Mouse (Mus musculus) heart, postnatal 0 days (tissue): Measurements from ENCODE around the gene Pard3. TPM values are rescaled to one million over a fixed set of nuclear protein-coding genes. Genes with fewer than 3 reads are reported as not detected.

Experiments used
- ATAC-seq: fragments of 200-750 bp; cut with Nextera tagmentation; 2 replicates; pipeline ENCODE4 v1.8.0; 2017; ENCODE audit warnings: low read depth, moderate number of reproducible peaks, moderate library complexity; ENCODE audit not compliant: insufficient read depth
- DNase-seq: peaks from one replicate; pipeline ENCODE4 v3.0.0-alpha.2; 2016; ENCODE audit warnings: low spot score
- H3K27ac ChIP-seq: fragments of 300-500 bp; sonication (generic); 2 replicates; pipeline ENCODE4 v1.5.1; 2014; ENCODE audit warnings: low read depth, mild to moderate bottlenecking
- H3K27me3 ChIP-seq: fragments of 300-500 bp; sonication (generic); 2 replicates; pipeline ENCODE4 v1.6.1; 2014; ENCODE audit warnings: low read length, mixed read lengths; ENCODE audit not compliant: control insufficient read depth, insufficient read depth
- H3K36me3 ChIP-seq: fragments of 300-500 bp; sonication (generic); replicated peaks from 2 replicates; pipeline ENCODE4 v1.6.1; 2014; ENCODE audit warnings: low read length, mixed read lengths; ENCODE audit not compliant: control insufficient read depth, insufficient read depth
- H3K4me1 ChIP-seq: fragments of 300-500 bp; sonication (generic); 2 replicates; pipeline ENCODE4 v1.6.1; 2014; ENCODE audit warnings: antibody characterized with exemption; ENCODE audit not compliant: control insufficient read depth, insufficient read depth
- H3K4me2 ChIP-seq: fragments of 300-500 bp; sonication (generic); 2 replicates; pipeline ENCODE4 v1.6.1; 2014; ENCODE audit warnings: low read depth, mild to moderate bottlenecking, low read length, moderate library complexity
- H3K4me3 ChIP-seq: fragments of 300-500 bp; sonication (generic); 2 replicates; pipeline ENCODE4 v1.5.1; 2014; ENCODE audit warnings: low read depth, low read length
- H3K9ac ChIP-seq: fragments of 300-500 bp; sonication (generic); replicated peaks from 2 replicates; pipeline ENCODE4 v1.6.1; 2014; ENCODE audit warnings: low read depth, low read length, mixed read lengths
- H3K9me3 ChIP-seq: fragments of 300-500 bp; sonication (generic); replicated peaks from 2 replicates; pipeline ENCODE4 v1.6.1; 2016; ENCODE audit warnings: low read length; ENCODE audit not compliant: control insufficient read depth
- CTCF ChIP-seq: IDR thresholded peaks from 2 replicates; pipeline ENCODE4 v1.5.1; 2016; ENCODE audit warnings: antibody characterized with exemption, control low read depth, low read depth
- EP300 ChIP-seq: IDR thresholded peaks from 2 replicates; pipeline ENCODE4 v1.6.1; 2016; ENCODE audit warnings: antibody characterized with exemption, low read depth
- WGBS: fragments of 180-500 bp; shearing (Covaris S2); extraction: QIAGEN DNeasy Blood & Tissue Kit; methylation state at CpG from one replicate; pipeline ENCODE4 v1.1.7; 2014; 5-methylcytosine and 5-hydroxymethylcytosine counted together
- polyA plus RNA-seq: library from polyadenylated mRNA; unstranded; fragments of >200 nt; fragmentation: Nextera tagmentation; extraction: Ambion mirVana; gene quantifications from 2 replicates; pipeline ENCODE4 v1.2.1, GENCODE M21; 2015
- total RNA-seq: library from RNA; depleted of rRNA; stranded (reverse); fragments of >200 nt; gene quantifications from 2 replicates; pipeline ENCODE4 v1.2.3, GENCODE M21; 2014; ENCODE audit warnings: low replicate concordance

The Pard3 gene
- total and polyA plus RNA-seq, 2 experiments from 2014 or later: 9.2 to 13.8 TPM

GRCm38 (mm10) chr8:127226996-127227395 lies 163.3 kb downstream of the Pard3 start:
- no peak overlapping the region for H3K4me3 ChIP-seq
- H3K9ac ChIP-seq: no peak overlapping the region
- DNase-seq (peak; percentile 37), ATAC-seq (no peak)
- H3K27me3 ChIP-seq: no peaks in the 10 kb centered on the region
- no peak overlapping the region for H3K27ac ChIP-seq
- H3K9me3 ChIP-seq: no peaks in the 10 kb centered on the region
- WGBS: 8% methylated on average over 1 of the region's 1 CpGs
- TF ChIP-seq EP300 (no peak), CTCF (no peak)
- H3K4me2 ChIP-seq: peak overlapping the region; percentile 9; the same call in 1 of the 2 replicates
- peaks cover 15% of the 10 kb centered on the region for H3K4me1 ChIP-seq
- no peaks in the 10 kb centered on the region for H3K36me3 ChIP-seq

DNA sequence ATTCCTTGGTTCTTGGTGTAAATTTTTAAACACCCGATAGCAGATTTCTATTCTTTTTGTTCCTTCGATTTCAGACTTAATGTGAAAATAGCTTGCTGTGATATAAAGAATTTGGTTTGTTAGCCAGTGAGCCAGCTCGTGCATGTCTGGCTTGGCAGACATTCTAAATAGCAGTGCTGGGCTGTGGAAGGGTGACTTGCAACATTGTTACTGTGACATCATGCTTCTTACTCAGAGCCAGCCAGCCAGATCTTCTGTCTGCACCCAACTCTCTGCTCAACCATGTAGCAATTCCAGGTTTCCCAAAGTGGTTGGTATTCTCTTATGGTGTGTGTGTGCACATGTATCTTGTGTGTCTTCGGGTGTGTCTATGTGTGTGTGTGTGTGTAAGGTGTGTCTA lies 163.7 kb downstream of the Pard3 start:
- Histone ChIP-seq H3K9ac (no peak overlapping the region), H3K27ac (no peak overlapping the region), H3K4me3 (no peak overlapping the region), H3K36me3 (no peaks in the 10 kb centered on the region), H3K4me1 (peaks cover 15% of the 10 kb centered on the region), H3K9me3 (no peaks in the 10 kb centered on the region), H3K4me2 (peak overlapping the region; percentile 9; the same call in 1 of the 2 replicates), H3K27me3 (no peaks in the 10 kb centered on the region)
- WGBS: 50% methylated on average over 4 of the region's 4 CpGs
- DNase-seq (peak; percentile 70), ATAC-seq (peak; percentile 84)
- TF ChIP-seq CTCF: no peak
- TF ChIP-seq EP300: no peak

- H3K4me3 ChIP-seq: no peak overlapping the region
- H3K9ac ChIP-seq: no peak overlapping the region
- H3K27ac ChIP-seq: no peak overlapping the region
- no peak overlapping the region for H3K4me2 ChIP-seq
- H3K36me3 ChIP-seq: no peaks in the 10 kb centered on the region
- peaks cover 15% of the 10 kb centered on the region for H3K4me1 ChIP-seq
- ATAC-seq (no peak), DNase-seq (peak; percentile 41)
- WGBS: 54% methylated on average over 15 of the region's 15 CpGs
- H3K27me3 ChIP-seq: no peaks in the 10 kb centered on the region
- no peak for TF ChIP-seq EP300
- TF ChIP-seq CTCF: no peak
- no peaks in the 10 kb centered on the region for H3K9me3 ChIP-seq
These were observed 165.9 kb downstream of the Pard3 start for GRCm38 (mm10) chr8:127229325-127230232.

- Histone ChIP-seq H3K36me3 (no peaks in the 10 kb centered on the region), H3K4me2 (no peak overlapping the region), H3K9me3 (no peaks in the 10 kb centered on the region), H3K27me3 (no peaks in the 10 kb centered on the region), H3K27ac (no peak overlapping the region), H3K4me1 (peaks cover 15% of the 10 kb centered on the region), H3K4me3 (no peak overlapping the region), H3K9ac (no peak overlapping the region)
- 79% methylated on average over 8 of the region's 8 CpGs for WGBS
- TF ChIP-seq EP300 (no peak), CTCF (no peak)
- DNase-seq: no peak
- ATAC-seq: no peak
These were observed 166.5 kb downstream of the Pard3 start for GRCm38 (mm10) chr8:127230233-127230595.

- H3K9ac ChIP-seq: no peak overlapping the region
- no peaks in the 10 kb centered on the region for H3K4me1 ChIP-seq
- no peak overlapping the region for H3K27ac ChIP-seq
- no peak for ATAC-seq
- no peak overlapping the region for H3K4me2 ChIP-seq
- WGBS: 87% methylated on average over 4 of the region's 4 CpGs
- no peak overlapping the region for H3K4me3 ChIP-seq
- H3K27me3 ChIP-seq: no peaks in the 10 kb centered on the region
- TF ChIP-seq EP300 (no peak), CTCF (no peak)
- H3K36me3 ChIP-seq: no peaks in the 10 kb centered on the region
- DNase-seq: no peak
- no peaks in the 10 kb centered on the region for H3K9me3 ChIP-seq
These were observed 179.7 kb downstream of the Pard3 start for GRCm38 (mm10) chr8:127243351-127243750.
